Mouse (Mus musculus): Measurements from ENCODE around the gene Mrgpra4. TPM values are rescaled to one million over a fixed set of nuclear protein-coding genes. Genes with fewer than 3 reads are reported as not detected.

Mrgpra4 gene
- not detected for polyA plus RNA-seq (2015; fragmentation: Illumina TruSeq; extraction: RNeasy Lipid Tissue Mini Kit (QIAGEN cat#74804); ENCODE audit: insufficient read depth, low read depth, low replicate concordance)

DNA sequence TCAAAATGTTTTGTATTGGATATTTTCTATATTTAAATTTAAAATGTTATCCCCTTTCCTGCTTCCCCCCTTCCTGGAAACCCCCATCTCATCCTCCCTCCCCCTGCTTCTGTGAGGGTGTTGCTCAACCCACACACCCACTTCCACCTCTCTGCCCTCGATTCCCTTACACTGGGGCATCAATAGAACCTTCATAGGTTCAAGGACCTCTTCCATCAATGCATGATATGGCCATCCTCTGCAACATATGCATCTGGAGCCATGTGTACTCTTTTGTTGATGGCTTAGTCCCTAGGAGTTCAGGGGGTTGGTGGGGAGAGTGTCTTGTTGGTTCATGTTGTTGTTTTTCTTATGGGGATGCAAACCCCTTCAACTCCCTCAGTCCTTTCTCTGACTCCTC is at the start of gene Mrgpra4:
Mrgpra4 (minus strand) TSS at position 101 of the 400 bp plus-strand sequence.

DNA sequence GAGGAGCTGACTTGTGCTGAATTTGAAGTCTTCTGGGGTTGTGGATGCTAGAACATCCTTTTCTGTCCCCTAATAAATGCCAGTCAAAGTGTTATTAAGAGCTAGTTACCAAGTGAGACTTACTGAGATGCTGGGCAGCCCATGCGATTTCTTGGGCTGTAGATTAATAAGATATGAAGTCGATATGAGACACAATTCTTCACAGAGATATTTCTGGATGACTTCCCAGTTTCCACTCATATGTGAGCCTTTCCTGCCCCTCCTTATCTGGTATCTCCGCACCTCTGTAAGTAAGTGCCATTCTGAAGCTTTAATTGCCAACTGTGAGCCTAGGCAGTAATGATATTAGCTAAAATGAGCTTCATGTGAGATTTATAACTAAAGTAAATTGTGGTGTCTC is 45.6 kb upstream of the Mrgpra4 start, which contains the start of gene Mrgprx1:
Mrgprx1 (minus strand) TSS at position 101 of the 400 bp plus-strand sequence.

Other genes starting within 250 kb of the Mrgpra4 start
- not detected for gene Mrgprx1, start 45.5 kb upstream of the Mrgpra4 start, polyA plus RNA-seq (2015; fragmentation: Illumina TruSeq; extraction: RNeasy Lipid Tissue Mini Kit (QIAGEN cat#74804); ENCODE audit: insufficient read depth, low read depth, low replicate concordance)
- not detected for gene Mrgprb5, start 186.9 kb upstream of the Mrgpra4 start, polyA plus RNA-seq (2015; fragmentation: Illumina TruSeq; extraction: RNeasy Lipid Tissue Mini Kit (QIAGEN cat#74804); ENCODE audit: insufficient read depth, low read depth, low replicate concordance)
- not detected for gene Mrgprb4, start 217.2 kb upstream of the Mrgpra4 start, polyA plus RNA-seq (2015; fragmentation: Illumina TruSeq; extraction: RNeasy Lipid Tissue Mini Kit (QIAGEN cat#74804); ENCODE audit: insufficient read depth, low read depth, low replicate concordance)